Comparison of ENCODE assay signal across 9 mouse cellular contexts in the genomic region with DNA sequence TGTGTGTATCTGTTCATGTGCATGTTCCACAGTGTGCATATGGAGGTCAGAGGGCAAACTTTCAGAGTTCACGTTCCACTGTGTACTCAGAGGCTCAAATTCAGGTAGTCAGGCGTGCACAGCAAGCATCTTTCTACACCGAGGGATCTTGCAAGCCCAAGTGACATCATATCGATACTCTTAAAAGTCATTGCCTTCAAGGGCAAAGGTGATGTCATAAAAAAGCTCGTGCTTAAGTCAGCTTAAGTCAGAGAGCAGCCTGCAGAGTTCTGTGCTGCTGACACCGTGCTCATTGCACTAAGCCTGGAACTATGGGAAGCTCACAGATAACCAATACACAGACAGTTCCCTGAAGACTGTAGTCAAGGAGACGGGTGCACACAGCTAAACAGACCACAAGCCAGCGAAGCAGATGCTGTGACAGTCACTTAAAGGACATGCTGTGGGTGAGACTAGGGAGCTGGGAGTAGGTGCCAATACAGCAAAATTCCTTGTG.
A peak's percentile ranks its signal among the peaks of the same experiment; 100 is the strongest.
DNase-seq lines count a peak whose midpoint lies in the region; ATAC-seq and TF ChIP-seq lines count a peak whose summit lies in the region.
"Had no signal": no experiment of that assay in that cellular context is flagged by ENCODE, and none has a peak within 500 bp of the region (broad histone marks: within the 10 kb centered on the region; RNA-seq: fewer than 3 reads in every experiment).

No protein-coding gene starts in this region.

- no peaks in the 10 kb centered on the region for H3K27me3 ChIP-seq in hindbrain, postnatal 0 days (ENCODE audit: insufficient read depth, low read length)

- H3K36me3 ChIP-seq in hindbrain, postnatal 0 days (ENCODE audit: insufficient read depth, low read length) = no peaks in the 10 kb centered on the region

- no peaks in the 10 kb centered on the region for H3K9me3 ChIP-seq in hindbrain, postnatal 0 days (ENCODE audit: low read length)

- peak; percentile 91 for ATAC-seq in hindbrain, postnatal 0 days
- ATAC-seq in CD4-positive, CD25-positive, alpha-beta regulatory T cell, adult 4 months = no peak

- H3K4me1 ChIP-seq in hindbrain, postnatal 0 days (ENCODE audit: insufficient read depth, low read length) = no peaks in the 10 kb centered on the region; the same call in 1 of the 2 replicates

- no peak overlapping the region for H3K9ac ChIP-seq in hindbrain, postnatal 0 days (replicated peaks; ENCODE audit: low read length)

- no peak overlapping the region for H3K4me3 ChIP-seq in hindbrain, postnatal 0 days (ENCODE audit: low read length)

- H3K27ac ChIP-seq in hindbrain, postnatal 0 days = no peak overlapping the region

- DNase-seq in layer of hippocampus, adult 11-12 months (ENCODE audit: low spot score) = peak; percentile 72
- no peak for DNase-seq in layer of hippocampus, postnatal 25 days (ENCODE audit: extremely low spot score in 1 of 2, low spot score in 1 of 2)
- peak; percentile 81 for DNase-seq in hindbrain, postnatal 0 days (ENCODE audit: low spot score)
- peak; percentile 42 to 60 for DNase-seq in layer of hippocampus, postnatal 14 days (ENCODE audit: low spot score in 2 of 2)
- DNase-seq in right cerebral cortex, postnatal 25 days = peak; percentile 43
- no peak for DNase-seq in gastrocnemius, postnatal 10 days
- no peak for DNase-seq in cerebellum, postnatal 25 days
- DNase-seq: thymus, adult 18-20 months had no signal

- TF ChIP-seq CTCF in hindbrain, postnatal 0 days (IDR thresholded peaks at IDR 0.05; ENCODE audit: low read depth) = no peak

- H3K4me2 ChIP-seq in hindbrain, postnatal 0 days (ENCODE audit: low read depth, low read length) = no peak overlapping the region

- WGBS in hindbrain, postnatal 0 days = 40% methylated on average over 8 of the region's 8 CpGs

Comparison
In these comparisons a context has a peak if more than half of its experiments do, and no peak if none do; other contexts are left out.
1. DNase-seq: peak in layer of hippocampus, adult 11-12 months (single experiment), hindbrain, postnatal 0 days (single experiment), layer of hippocampus, postnatal 14 days (2 of 2) and right cerebral cortex, postnatal 25 days (single experiment); none in layer of hippocampus, postnatal 25 days (0 of 2), gastrocnemius, postnatal 10 days (single experiment) and cerebellum, postnatal 25 days (0 of 2).